Mouse (Mus musculus) megakaryocyte, adult 5-6 weeks (primary cell): ENCODE results near the gene Schip1. TPM values are rescaled to one million over a fixed set of nuclear protein-coding genes. Genes with fewer than 3 reads are reported as not detected.

Experiments
- ATAC-seq: 2 replicates; pipeline ENCODE4 v1.8.0; 2016; ENCODE audit warnings: mild to moderate bottlenecking, inconsistent platforms; ENCODE audit not compliant: poor library complexity, severe bottlenecking
- total RNA-seq, 2 experiments: library from RNA; stranded (forward) in 1 of 2; stranded (reverse) in 1 of 2; fragments of 153-499, 151-499 nt in 1 of 2; fragments of 221-1000, 200-1000 nt in 1 of 2; gene quantifications; 2 replicates each; pipeline versions ENCODE4 v1.2.3 to v1.2.4; 2015 to 2017

Schip1 gene
- total RNA-seq, 2 experiments from 2014 or later, result 0.11 TPM; not detected in 1

- no peak for ATAC-seq
Observed at GRCm38 (mm10) chr3:68606730-68607129, 542.1 kb downstream of the Schip1 start.

- no peak for ATAC-seq
Observed at GRCm38 (mm10) chr3:68607336-68607735, 542.7 kb downstream of the Schip1 start.

- ATAC-seq, result no peak
Observed at GRCm38 (mm10) chr3:68608848-68609497, 544.4 kb downstream of the Schip1 start.

GRCm38 (mm10) chr3:68610011-68610410 lies 545.4 kb downstream of the Schip1 start:
- peak; percentile 45; the same call in 1 of the 2 replicates for ATAC-seq

GRCm38 (mm10) chr3:68610598-68611261 lies 546.1 kb downstream of the Schip1 start:
- ATAC-seq, result no peak

- peak; percentile 58 for ATAC-seq
Observed at GRCm38 (mm10) chr3:68615042-68615810, 550.6 kb downstream of the Schip1 start.

GRCm38 (mm10) chr3:68616363-68616762 lies 551.8 kb downstream of the Schip1 start:
- ATAC-seq, result no peak

GRCm38 (mm10) chr3:68617708-68618107 lies 553.1 kb downstream of the Schip1 start:
- ATAC-seq, result peak; percentile 29

GRCm38 (mm10) chr3:68619097-68619496 lies 554.5 kb downstream of the Schip1 start:
- ATAC-seq, result no peak

GRCm38 (mm10) chr3:68621971-68622370 lies 557.4 kb downstream of the Schip1 start:
- no peak for ATAC-seq

GRCm38 (mm10) chr3:68623036-68623435 lies 558.4 kb downstream of the Schip1 start:
- ATAC-seq, result no peak

GRCm38 (mm10) chr3:68624471-68624870 lies 559.9 kb downstream of the Schip1 start:
- peak; percentile 83 for ATAC-seq

GRCm38 (mm10) chr3:68630261-68630660 lies 565.7 kb downstream of the Schip1 start:
- ATAC-seq, result no peak

GRCm38 (mm10) chr3:68630821-68631220 lies 566.2 kb downstream of the Schip1 start:
- no peak for ATAC-seq

- ATAC-seq, result no peak
Observed at GRCm38 (mm10) chr3:68632714-68633113, 568.1 kb downstream of the Schip1 start.

GRCm38 (mm10) chr3:68633577-68633976 lies 569.0 kb downstream of the Schip1 start:
- peak; percentile 81 for ATAC-seq

- ATAC-seq, result no peak
Observed at GRCm38 (mm10) chr3:68637960-68638359, 573.4 kb downstream of the Schip1 start.

GRCm38 (mm10) chr3:68638703-68639102 lies 574.1 kb downstream of the Schip1 start:
- ATAC-seq, result no peak

- ATAC-seq, result peak; percentile 67
Observed at GRCm38 (mm10) chr3:68642935-68643334, 578.3 kb downstream of the Schip1 start.

- peak; percentile 50 for ATAC-seq
Observed at GRCm38 (mm10) chr3:68646387-68647130, 582.0 kb downstream of the Schip1 start.

GRCm38 (mm10) chr3:68647282-68647681 lies 582.7 kb downstream of the Schip1 start:
- no peak for ATAC-seq
